Mouse (Mus musculus) ZHBTc4 (cell line): ENCODE measurements around the gene Ccne1.

Experiments used
- DNase-seq: peaks from one replicate; pipeline ENCODE4 v3.0.0-alpha.2; 2011; ENCODE audit warnings: low read depth, low spot score

Gene Ccne1

DNA sequence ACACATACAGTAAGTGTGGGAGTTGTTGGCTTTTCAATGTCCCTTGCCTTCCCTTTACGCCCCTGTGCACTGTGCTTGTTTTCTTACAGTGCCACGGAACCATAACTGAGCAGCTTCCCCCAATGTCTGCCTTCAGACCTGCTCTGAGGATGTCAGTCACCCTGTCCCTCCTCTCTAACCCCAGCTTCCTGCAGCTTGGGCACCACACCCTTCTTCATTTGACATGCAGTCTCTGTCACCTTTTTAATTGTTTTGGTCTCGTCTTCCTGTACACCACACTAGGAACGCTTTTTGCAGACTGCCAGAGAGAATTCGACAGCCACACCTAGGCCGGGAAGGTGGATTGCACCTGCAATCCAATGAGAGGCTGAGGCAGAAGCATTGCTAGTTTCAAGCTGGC lies 13.0 kb downstream of the Ccne1 start:
- peak; percentile 31 for DNase-seq

DNA sequence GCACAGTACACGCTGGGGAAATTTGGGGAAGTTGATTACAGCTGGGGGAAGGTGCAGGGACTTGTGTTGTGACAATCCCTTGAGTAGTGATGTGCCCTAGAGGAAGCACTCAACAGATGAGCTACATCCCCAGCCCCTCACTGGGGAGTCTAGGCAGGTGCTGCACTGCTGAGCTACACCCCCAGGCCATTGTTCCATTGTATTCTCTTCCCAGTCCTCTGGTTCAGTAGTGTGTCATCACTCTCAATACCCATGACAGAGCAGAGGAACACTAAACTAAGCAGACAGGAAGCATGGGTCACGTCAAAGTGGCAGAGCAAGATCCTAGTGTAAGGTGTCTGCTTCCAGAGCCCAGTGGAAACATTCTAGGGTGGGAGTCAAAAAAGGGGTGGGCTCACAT lies 14.2 kb downstream of the Ccne1 start:
- DNase-seq = no peak

DNA sequence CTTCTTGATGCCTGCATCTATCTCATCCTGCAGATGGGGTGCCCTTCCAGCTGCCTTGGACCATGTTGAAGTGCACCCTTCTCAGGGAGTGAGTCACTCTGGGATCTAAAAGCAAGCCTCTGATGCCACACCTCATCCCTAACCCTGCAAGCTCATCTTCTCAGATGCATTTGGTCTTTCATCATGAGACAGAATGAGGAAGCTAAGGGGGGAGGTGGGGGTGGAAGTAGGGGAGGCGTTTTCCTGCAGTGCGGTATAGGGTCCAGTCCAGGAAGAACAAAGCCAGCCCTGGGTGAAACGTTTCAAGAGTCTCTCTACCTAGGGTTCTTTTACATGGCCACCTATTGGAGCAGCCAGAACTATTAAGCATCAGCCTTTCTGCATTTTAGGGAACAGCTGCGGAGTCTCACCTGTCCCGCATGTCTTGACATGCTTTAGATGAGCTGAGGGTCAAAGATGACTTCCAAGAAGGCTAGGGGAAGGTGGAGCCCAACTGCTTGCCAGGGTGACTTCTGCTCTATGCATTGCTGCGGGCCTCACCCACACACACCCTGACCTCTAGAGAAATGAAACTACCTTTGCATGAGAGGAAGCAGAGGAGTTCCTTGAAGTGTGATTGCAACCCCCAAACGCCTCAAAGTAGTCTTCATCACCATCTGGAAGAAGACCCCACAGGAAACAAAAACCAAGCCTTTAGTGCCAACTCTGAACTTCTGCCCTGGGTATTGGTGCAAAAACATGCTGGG lies 17.2 kb downstream of the Ccne1 start:
- DNase-seq = no peak

DNA sequence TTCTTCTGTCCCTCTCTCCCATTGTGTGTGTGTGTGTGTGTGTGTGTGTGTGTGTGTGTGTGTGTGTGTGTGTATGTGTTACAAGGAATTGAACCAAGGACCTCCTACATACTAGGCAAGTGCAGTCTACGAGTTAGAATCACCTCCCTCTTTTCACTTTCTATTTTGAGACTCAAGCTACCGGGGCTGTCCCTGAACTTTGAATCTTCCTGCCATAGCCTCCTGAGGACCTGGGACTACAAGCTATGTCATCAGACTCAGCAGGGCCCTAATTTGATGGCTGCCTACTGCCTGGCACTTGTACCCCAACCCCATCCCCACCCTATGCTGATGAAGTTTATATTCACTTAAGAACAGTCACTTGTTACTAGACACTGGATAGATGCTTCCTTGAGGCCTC lies 18.9 kb downstream of the Ccne1 start:
- no peak for DNase-seq

DNA sequence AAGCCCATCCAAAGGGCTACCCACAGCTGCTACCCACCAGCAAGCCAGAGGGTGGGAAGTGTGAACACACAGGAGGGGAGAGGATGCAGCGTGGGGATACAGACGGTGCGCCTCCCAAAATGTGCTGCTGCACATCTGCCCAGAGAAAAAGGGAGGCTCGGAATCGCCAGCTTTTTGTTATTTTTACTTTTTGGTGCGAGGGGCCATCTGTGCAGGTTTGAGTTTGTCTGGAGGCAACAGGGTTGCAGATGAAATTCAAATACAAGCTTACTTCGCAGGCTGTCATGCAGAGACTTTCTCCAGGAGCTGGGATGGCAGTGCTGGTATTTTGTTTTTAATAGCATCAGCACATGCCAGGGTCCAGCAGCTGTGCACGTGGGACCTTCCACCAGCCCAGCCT lies 19.5 kb downstream of the Ccne1 start:
- DNase-seq = no peak

DNA sequence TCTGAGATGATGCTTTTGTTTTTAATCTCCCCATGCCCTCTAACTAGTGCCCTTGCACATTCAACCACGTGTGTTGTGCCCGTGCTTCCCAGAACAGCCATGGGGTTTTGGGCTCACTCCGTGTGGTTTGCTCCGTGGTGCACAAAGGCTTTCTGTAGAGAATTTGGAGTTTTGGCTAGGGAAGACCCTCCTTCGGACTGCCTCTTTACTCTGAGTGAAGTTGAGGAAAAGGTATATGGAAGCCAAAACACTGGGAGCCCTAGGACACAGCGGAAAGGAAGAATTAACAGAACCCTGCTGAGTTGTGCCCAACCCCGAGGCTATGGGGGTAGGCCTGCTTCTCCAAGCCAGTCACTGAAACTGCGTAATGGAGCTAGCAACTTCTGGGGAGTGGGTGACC lies 20.9 kb downstream of the Ccne1 start:
- no peak for DNase-seq

DNA sequence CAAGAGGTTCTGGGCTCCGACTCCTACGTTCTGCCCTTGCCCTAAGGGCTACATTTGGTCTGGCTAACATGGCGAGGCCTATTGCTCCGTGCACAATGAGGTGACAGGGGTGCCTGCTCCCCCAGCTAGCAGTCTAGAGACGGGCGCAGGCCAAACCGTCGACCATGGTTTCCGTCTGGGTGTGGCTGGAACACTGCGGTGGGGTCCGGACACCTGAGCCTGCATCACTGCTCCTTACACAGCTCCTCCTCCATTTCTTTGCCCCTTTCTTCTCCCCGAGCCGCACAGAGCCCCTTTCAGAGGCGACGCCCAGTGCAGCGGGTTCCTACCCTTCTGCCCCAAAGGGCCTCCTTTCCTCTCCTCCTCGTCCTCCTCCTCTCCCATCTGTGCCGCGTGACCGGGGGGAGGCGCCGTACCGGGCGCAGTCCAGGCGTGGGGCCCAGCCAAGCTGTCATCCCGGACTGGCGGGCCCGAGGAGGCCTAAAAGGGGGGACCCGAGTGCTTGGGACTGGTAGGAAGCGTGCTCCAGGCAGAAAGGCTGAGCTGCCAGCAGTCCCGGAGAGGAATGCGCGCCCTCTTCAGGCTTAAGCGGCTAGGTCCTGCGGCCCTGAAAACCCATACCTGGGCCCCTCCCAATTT lies 21.6 kb downstream of the Ccne1 start:
- DNase-seq = peak; percentile 77

DNA sequence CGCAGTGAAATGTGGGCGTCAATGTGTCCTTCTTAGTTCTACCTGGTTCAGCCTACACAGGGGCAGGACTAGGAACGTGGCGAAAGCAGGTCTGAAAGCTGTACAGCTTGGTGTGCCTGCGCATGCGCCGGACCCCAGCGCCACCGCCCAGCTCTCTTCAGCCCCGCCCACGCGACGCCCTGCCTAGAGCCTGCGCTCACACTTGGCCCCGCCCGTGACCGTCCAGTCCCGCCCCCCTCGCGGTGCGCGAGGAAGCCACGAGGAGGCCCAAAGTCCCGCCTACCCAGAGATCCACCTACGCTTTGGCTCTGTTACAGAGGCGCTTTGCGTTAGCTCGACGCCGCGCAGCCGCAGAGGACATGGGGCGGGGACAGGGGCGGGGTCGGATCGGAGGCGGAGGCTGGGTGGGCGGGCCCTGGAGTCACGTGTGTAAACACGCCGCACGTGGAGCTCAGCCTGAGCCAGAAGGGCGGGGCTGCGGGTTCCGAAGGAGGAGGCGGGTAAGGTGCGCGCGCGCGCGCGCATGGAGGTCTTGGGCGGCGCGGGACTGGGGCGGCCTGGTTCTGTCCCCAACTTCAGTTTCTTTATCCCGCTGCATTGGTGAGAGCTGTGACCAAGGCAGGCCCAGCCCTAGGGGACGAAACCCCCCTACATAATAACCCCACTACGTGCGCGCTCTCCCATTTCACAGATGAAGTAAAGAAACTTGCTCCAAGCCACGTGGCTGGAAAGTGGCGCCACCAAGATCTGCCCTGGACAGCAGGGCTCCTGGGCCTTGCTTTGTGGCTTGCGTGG lies 22.4 kb downstream of the Ccne1 start:
- peak; percentile 100 for DNase-seq

DNA sequence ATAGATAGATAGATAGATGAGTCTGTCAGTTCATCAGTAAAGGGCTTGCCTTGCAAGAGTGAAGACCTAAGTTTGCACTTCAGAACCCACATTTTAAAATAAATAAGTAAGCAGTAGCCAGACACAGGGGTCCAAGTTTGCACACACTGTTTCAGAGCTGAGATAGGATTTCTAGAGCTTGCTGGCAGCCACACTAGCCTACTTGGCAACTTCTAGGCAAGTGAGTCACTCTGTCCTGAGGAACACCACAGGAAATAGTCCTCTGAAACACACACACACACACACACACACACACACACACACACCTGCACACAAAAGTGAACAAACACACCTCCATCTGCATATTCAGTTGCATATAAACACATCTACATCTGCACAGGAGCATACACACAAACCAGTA lies 24.4 kb downstream of the Ccne1 start:
- DNase-seq = no peak

DNA sequence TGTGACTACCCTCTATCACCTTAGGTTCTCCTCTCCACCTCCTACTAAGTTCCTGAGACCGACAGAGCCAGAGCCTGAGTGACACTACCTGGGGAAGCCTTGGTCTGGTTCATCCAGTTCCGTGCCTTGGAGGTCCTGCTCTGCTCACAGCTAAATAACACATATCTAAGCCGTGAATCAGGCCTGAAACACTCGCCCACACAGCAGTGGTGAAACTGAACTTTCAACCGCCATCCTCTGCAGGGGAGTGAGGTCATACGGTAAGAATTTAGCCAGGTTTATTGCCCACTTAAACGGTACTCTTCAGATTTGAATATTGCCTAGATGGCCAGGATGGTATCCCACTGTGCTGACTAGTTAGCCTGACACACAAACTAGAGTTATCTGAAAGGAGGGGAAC lies 30.1 kb downstream of the Ccne1 start:
- peak; percentile 33 for DNase-seq

DNA sequence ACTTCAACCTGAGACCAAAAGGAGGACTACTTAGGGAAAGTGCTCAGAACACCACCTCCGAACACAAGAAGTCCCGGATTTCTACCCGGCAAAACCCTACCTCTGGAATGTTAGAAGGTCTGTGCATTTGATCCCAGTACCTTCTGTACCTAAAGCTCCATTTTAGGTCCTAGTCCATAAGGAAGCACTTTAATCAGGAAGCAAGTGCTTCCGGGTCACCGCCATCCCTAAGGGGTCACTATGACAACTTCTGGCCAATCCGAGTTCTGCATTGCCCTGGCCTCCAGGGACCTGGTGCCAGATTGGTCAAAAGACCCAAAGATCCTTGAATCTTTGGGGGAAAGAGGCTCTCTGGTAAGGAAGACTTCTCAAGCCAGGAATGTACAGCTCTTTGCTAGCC lies 31.8 kb downstream of the Ccne1 start:
- DNase-seq = peak; percentile 97

DNA sequence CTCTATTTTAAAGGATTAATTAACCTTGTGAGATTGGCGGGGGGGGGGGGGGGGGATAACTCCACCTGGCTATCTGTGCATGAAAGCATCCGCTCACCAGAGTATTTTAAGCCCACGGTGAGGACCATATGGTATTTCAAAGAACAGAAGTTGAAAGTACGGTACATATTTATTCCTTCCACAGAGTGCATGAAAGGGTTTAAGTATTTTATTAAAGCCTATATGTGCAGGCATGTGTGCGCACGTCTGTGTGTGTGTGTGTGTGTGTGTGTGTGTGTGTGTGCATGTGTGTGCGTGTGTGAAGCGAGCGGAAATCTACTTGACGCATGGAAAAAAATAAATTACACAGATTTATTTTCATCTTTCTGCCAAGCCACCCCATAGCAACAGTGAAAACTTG lies 32.4 kb downstream of the Ccne1 start:
- no peak for DNase-seq

DNA sequence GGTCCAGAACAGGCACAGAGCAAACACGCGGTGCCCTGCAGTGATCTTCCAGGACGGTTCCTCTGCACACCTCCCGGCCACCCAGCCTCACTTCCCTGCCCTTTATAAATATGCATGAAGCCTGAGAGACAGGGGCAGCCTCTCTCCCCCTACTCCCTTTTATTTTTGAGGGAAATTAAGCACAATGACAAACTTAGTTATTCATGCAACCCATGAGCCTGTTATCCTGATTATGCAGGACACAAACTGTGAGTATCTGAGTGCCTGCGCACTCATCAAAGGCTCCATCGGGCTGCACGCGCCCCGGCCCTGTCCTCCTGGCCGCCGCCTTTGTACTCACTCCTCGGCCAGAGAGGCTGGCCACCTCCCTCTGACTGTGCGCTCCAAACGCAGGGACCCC lies 32.8 kb downstream of the Ccne1 start:
- DNase-seq = peak; percentile 51

DNA sequence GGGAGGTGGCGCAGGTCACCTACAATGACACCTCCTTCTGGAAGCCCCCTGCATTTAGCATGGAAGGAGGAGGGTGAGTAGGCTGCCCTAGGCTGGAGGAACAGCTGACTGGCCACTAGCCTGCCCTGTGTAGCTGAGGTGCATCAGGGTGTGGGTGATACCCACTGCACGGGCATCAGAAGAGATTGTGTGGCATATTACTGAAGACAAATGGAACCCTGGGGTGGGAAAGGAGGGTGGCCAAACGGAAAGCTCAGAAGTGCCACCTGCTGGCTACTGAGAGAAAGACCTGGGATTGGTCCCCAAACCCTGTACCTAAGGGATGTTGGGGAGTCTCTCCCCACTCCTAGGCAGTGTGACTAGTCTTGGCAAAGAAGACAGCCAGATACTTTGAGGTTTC lies 33.6 kb downstream of the Ccne1 start:
- DNase-seq = peak; percentile 52

DNA sequence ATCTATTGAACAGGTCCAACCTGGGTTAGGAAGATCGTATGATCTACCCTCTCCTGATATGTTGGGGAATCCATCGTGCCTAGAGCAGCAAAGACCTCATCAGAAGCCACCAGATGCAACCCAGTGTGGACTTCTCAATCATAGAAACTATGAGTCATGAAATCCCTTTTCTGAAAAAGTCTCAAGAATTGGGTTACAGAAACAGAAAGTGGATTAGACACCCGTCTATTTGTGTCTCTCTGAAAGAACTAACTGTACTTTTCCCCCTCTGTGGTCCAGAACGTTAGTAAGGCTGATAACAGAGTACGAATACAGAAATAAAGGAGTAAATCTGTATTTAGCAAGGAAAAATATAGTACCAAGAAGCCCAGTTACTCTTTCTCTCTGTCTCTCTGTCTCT lies 36.3 kb downstream of the Ccne1 start:
- no peak for DNase-seq

DNA sequence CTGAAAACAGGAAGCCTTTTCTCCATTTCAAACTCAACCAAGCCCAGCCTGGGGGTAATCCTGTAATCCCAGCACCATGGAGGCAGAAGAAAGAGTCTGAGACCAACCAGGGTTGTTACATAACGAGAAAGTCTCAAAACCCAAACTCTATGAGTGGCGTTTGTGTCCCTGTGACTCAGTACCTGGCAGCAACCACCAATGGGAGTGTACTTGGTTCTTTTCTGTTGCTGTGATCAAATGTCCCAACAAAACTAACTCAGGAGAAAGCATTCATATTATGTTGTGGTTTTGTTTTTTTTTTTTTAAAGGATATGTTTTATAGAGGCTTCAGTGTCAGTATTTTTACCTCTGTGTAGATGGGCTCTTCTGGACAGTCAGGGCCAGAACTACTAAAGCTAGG lies 36.7 kb downstream of the Ccne1 start:
- no peak for DNase-seq

DNA sequence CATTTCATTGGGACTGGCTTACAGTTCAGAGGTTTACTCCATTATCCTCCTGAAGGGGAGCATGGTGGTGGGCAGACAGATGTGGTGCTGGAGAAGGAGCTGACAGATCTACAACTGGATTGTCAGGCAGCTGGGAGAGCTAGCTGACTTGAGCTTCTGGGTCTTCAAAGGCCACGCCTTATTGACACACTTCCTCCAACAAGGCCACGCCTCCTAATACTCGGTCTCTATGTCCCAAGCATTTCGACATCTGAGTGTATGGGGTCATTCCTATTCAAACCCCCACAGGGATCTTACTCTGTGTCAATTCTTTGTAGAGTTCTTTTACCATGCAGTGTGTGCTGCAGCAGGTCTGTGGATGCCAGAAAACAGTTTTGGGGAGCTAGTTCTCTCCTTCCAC lies 42.9 kb downstream of the Ccne1 start:
- DNase-seq = peak; percentile 64

DNA sequence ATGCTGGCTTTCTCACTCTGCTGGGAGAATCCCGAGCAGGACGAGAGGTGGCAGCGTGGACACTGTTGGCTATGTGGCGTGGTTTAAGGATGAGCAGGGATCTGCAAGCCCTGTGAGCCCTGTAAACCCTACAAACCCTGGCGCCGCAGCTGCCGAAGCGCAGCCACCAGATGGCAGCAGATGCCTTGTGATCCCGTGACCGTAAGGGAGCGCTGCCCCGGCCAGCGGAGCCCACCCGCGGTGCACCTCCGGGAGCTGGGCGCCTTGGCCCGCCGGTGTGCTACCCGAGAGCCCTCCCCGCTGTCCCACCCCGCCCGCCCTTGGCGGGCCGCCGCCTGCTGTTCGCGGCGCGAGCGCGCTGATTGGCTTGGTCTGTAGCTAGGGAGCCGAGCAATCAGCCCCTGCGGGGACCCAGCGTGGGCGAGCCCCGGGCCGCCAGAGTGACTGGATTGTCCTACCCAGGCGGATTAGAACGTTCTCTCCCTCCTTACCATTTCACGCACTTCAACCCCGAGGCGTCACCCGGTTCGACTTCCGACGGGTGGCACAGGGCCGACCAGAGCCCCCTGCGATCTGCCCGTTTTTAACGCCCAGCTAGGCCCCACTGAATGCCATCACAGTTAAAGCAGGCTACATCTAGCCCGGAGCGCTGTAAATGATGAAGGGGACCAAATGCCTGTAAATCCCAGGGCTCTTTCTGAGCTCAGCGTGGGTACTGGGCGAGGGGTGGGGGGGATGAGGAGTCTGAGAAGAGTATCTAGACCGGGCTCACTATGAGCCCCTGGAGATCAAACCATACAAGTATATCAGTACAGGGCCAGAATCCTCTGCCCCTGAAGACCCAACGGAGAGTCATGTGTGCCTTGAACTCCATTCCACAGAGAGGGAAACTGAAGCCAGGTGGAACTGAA lies 46.0 kb downstream of the Ccne1 start:
- peak; percentile 95 for DNase-seq

DNA sequence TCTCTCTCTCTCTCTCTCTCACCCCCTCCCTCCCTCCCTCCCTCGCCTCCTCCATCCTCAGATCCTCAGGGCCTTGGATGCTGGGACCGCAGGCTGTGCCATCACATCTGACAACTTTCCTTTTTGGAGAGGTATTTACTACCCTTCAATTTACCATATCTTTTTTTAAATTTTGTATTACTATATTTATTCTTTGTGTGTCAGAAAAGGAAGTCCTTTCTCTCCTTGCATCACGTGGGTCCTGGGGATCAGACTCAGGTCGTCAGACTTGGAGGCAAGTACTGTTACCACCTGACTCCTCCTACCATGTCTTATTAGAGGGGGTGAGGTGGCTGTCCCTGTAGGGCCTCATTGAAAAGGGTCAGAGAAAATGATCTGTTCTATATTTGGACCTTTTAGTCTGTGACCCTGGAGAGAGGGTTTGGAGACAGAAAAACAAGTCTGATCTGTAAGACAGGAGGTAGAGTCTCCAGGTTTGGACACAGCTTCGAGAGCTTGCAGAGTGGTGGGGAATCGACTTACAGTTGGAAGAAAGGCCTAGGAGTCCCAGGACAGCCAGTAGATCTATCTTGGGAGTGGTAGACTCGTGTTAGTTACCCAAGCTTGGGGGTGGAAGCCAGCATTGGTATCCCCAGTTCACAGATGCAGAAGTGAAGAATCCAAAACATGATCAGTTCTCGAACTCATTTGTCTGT lies 47.6 kb downstream of the Ccne1 start:
- DNase-seq = no peak

DNA sequence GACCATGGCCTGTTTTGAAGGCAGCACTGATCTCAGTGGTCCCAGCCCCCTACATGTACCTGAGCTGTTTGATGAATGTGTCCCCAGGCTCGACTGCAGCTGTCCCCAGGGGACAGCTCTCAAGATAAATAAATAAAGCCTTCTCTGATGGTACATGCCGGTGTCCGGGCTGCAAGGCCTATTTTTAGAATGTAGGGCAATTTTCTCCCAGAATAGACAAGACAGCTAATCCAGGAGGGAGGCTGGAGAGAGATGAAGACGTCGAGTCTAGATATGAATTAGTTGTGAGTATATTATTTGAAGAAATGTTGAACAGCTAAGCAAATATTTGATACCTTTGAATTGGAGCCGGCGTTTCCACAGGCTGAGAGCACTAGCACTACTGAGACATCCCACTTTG lies 48.2 kb downstream of the Ccne1 start:
- no peak for DNase-seq

DNA sequence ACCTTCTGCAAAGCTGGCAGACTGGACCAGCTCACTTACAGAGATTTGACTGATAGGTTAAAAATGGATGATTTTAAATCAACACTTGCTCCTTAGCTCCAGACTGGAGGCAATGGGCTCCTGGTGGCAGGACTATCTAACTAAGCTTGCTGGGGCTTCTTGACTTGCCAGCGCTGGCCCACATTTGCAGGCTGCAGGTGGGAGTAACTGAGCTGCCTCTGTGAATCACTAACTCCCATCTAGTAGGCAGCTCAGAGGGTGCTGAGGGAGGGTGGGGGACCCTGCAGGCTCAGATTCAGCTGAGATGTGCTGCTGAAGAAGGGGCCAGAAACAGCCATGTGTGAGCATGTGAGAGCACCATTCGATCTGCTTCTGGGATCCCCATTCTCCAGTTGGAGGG lies 51.3 kb downstream of the Ccne1 start:
- DNase-seq = no peak
